Mouse (Mus musculus) embryonic facial prominence, embryonic 10.5 days (tissue): Measurements from ENCODE around the gene Eif2ak3. TPM values are rescaled to one million over a fixed set of nuclear protein-coding genes. Genes with fewer than 3 reads are reported as not detected.

ENCODE experiments used
- DNase-seq: peaks from one replicate; pipeline ENCODE4 v3.0.0-alpha.2; 2017; ENCODE audit warnings: low spot score
- H3K27ac ChIP-seq: fragments of 300-500 bp; sonication (generic); replicated peaks from 2 replicates; pipeline ENCODE4 v1.5.1; 2016; ENCODE audit warnings: mild to moderate bottlenecking
- H3K27me3 ChIP-seq: fragments of 300-500 bp; sonication (generic); replicated peaks from 2 replicates; pipeline ENCODE4 v1.6.1; 2016; ENCODE audit warnings: low read depth, mild to moderate bottlenecking; ENCODE audit not compliant: poor library complexity, severe bottlenecking
- H3K36me3 ChIP-seq: fragments of 300-500 bp; sonication (generic); replicated peaks from 2 replicates; pipeline ENCODE4 v1.6.1; 2016; ENCODE audit warnings: mild to moderate bottlenecking, moderate library complexity
- H3K4me1 ChIP-seq: fragments of 300-500 bp; sonication (generic); 2 replicates; pipeline ENCODE4 v1.6.1; 2016
- H3K4me3 ChIP-seq: fragments of 300-500 bp; sonication (generic); 2 replicates; pipeline ENCODE4 v1.5.1; 2016; ENCODE audit warnings: mild to moderate bottlenecking, moderate library complexity
- H3K9me3 ChIP-seq: fragments of 300-500 bp; sonication (generic); 2 replicates; pipeline ENCODE4 v1.6.1; 2016; ENCODE audit warnings: mild to moderate bottlenecking
- WGBS: fragments of 180-500 bp; shearing (Covaris S2); methylation state at CpG from one replicate; pipeline ENCODE4 v1.1.7; 2016; 5-methylcytosine and 5-hydroxymethylcytosine counted together
- polyA plus RNA-seq: library from polyadenylated mRNA; unstranded; fragments of >200 nt; fragmentation: Nextera tagmentation; extraction: Ambion mirVana; gene quantifications from 2 replicates; pipeline ENCODE4 v1.2.1, GENCODE M21; 2016

The Eif2ak3 gene
- 7.7 and 9.0 TPM in 2 replicates for polyA plus RNA-seq

GRCm38 (mm10) chr6:70844002-70844804, at the start of gene Eif2ak3:
Eif2ak3 (plus strand) TSS chr6:70844515.
- H3K36me3 ChIP-seq = no peaks in the 10 kb centered on the region
- H3K27ac ChIP-seq = peak within 1 kb of the TSS; percentile 89

GRCm38 (mm10) chr6:70796940-70797339, 47.4 kb upstream of the Eif2ak3 start:
- no peak overlapping the region for H3K27ac ChIP-seq
- H3K4me1 ChIP-seq = peaks cover 5% of the 10 kb centered on the region
- no peaks in the 10 kb centered on the region for H3K27me3 ChIP-seq
- no peak overlapping the region for H3K4me3 ChIP-seq
- H3K36me3 ChIP-seq = no peaks in the 10 kb centered on the region
- DNase-seq = no peak
- 84% methylated on average over 6 of the region's 6 CpGs for WGBS
- H3K9me3 ChIP-seq = no peaks in the 10 kb centered on the region

More at GRCm38 (mm10) chr6:70844002-70844804, at the start of gene Eif2ak3:
- peak; percentile 96 for DNase-seq
- peaks cover 38% of the 10 kb centered on the region for H3K4me1 ChIP-seq
- peak within 1 kb of the TSS; percentile 94 for H3K4me3 ChIP-seq
- no peaks in the 10 kb centered on the region for H3K9me3 ChIP-seq
- no peaks in the 10 kb centered on the region for H3K27me3 ChIP-seq
- WGBS = under 1% methylated on average over 63 of the region's 63 CpGs

DNA sequence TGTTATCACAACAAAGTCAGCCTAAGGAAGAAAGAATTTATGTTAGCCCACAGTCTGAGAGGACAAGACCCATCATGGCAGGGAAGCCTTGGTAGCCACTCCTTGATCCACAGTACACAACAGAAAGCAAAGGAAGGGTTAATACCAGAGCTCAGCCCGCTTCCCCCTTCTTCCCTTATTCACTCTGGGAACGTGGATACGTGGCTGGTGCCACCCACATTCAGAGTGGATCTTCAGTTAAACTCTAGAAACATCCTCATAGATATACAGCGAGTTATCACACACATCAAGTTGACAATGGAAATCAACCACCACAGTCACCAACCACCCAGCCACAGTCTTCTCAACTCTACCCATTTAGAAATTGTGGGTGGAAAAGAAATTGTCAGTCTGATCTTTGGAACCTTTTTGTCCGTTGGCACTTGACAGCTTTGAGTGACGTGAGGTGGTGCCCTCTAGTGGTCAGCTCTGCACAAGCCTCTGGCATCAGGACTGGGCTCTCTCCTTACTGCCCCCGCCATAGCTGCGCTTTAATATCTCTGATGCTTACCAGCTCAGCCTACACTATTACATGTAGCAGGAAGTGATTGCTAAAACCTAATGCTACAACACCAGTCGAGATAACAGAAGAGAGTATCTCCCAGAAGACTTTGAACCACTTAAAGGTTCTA, 46.6 kb upstream of the Eif2ak3 start:
- no peaks in the 10 kb centered on the region for H3K36me3 ChIP-seq
- peak; percentile 67 for DNase-seq
- H3K9me3 ChIP-seq = no peaks in the 10 kb centered on the region
- H3K27me3 ChIP-seq = no peaks in the 10 kb centered on the region
- H3K4me1 ChIP-seq = peaks cover 3% of the 10 kb centered on the region
- 21% methylated on average over 9 of the region's 9 CpGs for WGBS
- H3K27ac ChIP-seq = no peak overlapping the region
- no peak overlapping the region for H3K4me3 ChIP-seq

DNA sequence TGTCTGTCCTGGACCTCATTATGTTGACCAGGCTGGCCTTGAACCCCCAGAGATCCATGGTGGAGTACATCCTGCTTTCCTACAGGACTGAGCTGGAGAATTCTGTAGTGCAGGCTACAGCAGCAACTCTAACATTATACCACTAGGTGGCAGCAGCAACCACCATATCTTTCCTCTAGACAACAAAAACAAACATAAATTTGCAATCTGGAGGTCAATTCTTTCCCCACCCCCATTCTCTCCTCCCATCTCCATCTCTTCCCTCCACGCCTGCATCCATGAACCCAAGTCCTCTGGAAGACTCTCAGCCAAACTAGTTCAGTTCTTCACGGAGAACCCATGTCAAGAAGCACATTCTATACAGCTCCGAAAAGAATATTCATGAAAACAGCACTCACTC, 39.7 kb upstream of the Eif2ak3 start:
- DNase-seq = peak; percentile 60
- Histone ChIP-seq H3K36me3 (no peaks in the 10 kb centered on the region), H3K9me3 (no peaks in the 10 kb centered on the region), H3K27ac (no peak overlapping the region), H3K27me3 (no peaks in the 10 kb centered on the region; the same call in 1 of the 2 replicates), H3K4me3 (0 out of 2 replicates have a peak overlapping the region, but pooled peaks have one; percentile 16), H3K4me1 (peaks cover 7% of the 10 kb centered on the region; the same call in 1 of the 2 replicates)
- WGBS = 22% methylated on average over 3 of the region's 3 CpGs

DNA sequence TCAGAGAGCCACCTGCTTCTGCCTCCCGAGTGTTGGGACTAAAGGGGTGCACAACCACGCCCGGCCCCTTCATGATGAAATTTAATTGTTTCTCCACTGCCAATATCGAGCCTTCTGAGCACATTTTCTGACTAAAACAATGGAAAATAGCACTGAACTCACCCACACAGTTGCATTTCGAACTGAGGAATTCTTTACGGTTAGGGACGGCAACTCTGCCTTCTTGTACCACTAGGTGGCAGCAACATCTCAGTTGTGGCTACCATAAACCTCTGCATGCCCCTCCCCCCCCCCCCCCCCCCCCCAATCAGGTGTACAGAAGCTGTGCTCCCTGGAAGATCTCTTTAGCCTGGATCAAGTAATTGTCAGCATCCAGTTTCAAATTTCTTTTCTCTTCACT, 39.0 kb upstream of the Eif2ak3 start:
- WGBS = 15% methylated on average over 7 of the region's 7 CpGs
- H3K36me3 ChIP-seq = no peaks in the 10 kb centered on the region
- peaks cover 7% of the 10 kb centered on the region; the same call in 1 of the 2 replicates for H3K4me1 ChIP-seq
- DNase-seq = peak; percentile 69
- no peak overlapping the region for H3K27ac ChIP-seq
- H3K9me3 ChIP-seq = no peaks in the 10 kb centered on the region
- H3K27me3 ChIP-seq = no peaks in the 10 kb centered on the region; the same call in 1 of the 2 replicates
- no peak overlapping the region for H3K4me3 ChIP-seq

GRCm38 (mm10) chr6:70805820-70806513, 38.3 kb upstream of the Eif2ak3 start:
- no peaks in the 10 kb centered on the region for H3K36me3 ChIP-seq
- H3K27ac ChIP-seq = no peak overlapping the region
- no peaks in the 10 kb centered on the region; the same call in 1 of the 2 replicates for H3K27me3 ChIP-seq
- peak; percentile 77 for DNase-seq
- WGBS = 19% methylated on average over 13 of the region's 13 CpGs
- no peaks in the 10 kb centered on the region for H3K9me3 ChIP-seq
- H3K4me1 ChIP-seq = peaks cover 7% of the 10 kb centered on the region; the same call in 1 of the 2 replicates
- 0 out of 2 replicates have a peak overlapping the region, but pooled peaks have one; percentile 13 for H3K4me3 ChIP-seq

GRCm38 (mm10) chr6:70806514-70806912, 37.8 kb upstream of the Eif2ak3 start:
- no peaks in the 10 kb centered on the region for H3K36me3 ChIP-seq
- H3K27me3 ChIP-seq = no peaks in the 10 kb centered on the region; the same call in 1 of the 2 replicates
- H3K27ac ChIP-seq = no peak overlapping the region
- no peaks in the 10 kb centered on the region for H3K9me3 ChIP-seq
- DNase-seq = no peak
- H3K4me3 ChIP-seq = no peak overlapping the region
- H3K4me1 ChIP-seq = peaks cover 7% of the 10 kb centered on the region; the same call in 1 of the 2 replicates
- WGBS = 54% methylated on average over 1 of the region's 1 CpGs

- Histone ChIP-seq H3K4me3 (no peak overlapping the region), H3K36me3 (no peaks in the 10 kb centered on the region), H3K9me3 (no peaks in the 10 kb centered on the region), H3K4me1 (peaks cover 12% of the 10 kb centered on the region), H3K27ac (no peak overlapping the region), H3K27me3 (no peaks in the 10 kb centered on the region; the same call in 1 of the 2 replicates)
- no peak for DNase-seq
- WGBS = 87% methylated on average over 1 of the region's 1 CpGs
These were observed 33.8 kb upstream of the Eif2ak3 start for GRCm38 (mm10) chr6:70810524-70810923.

- Histone ChIP-seq H3K4me1 (peaks cover 5% of the 10 kb centered on the region), H3K27ac (no peak overlapping the region), H3K36me3 (no peaks in the 10 kb centered on the region), H3K9me3 (no peaks in the 10 kb centered on the region), H3K4me3 (no peak overlapping the region), H3K27me3 (no peaks in the 10 kb centered on the region; the same call in 1 of the 2 replicates)
- WGBS = 20% methylated on average over 6 of the region's 6 CpGs
- peak; percentile 75 for DNase-seq
These were observed 32.5 kb upstream of the Eif2ak3 start for GRCm38 (mm10) chr6:70811557-70812525.

- Histone ChIP-seq H3K36me3 (no peaks in the 10 kb centered on the region), H3K27me3 (no peaks in the 10 kb centered on the region; the same call in 1 of the 2 replicates), H3K4me1 (peaks cover 5% of the 10 kb centered on the region), H3K4me3 (no peak overlapping the region), H3K9me3 (no peaks in the 10 kb centered on the region), H3K27ac (no peak overlapping the region)
- WGBS = 34% methylated on average over 4 of the region's 4 CpGs
- DNase-seq = no peak
These were observed 31.8 kb upstream of the Eif2ak3 start for GRCm38 (mm10) chr6:70812526-70812895.

GRCm38 (mm10) chr6:70813921-70814628, 30.2 kb upstream of the Eif2ak3 start:
- H3K9me3 ChIP-seq = no peaks in the 10 kb centered on the region
- H3K27me3 ChIP-seq = no peaks in the 10 kb centered on the region
- H3K27ac ChIP-seq = no peak overlapping the region
- H3K4me3 ChIP-seq = no peak overlapping the region
- no peak for DNase-seq
- H3K36me3 ChIP-seq = no peaks in the 10 kb centered on the region
- 86% methylated on average over 18 of the region's 18 CpGs for whole genome bisulfite sequencing
- peaks cover 5% of the 10 kb centered on the region for H3K4me1 ChIP-seq
